Mouse (Mus musculus) ES-E14 (cell line): Measurements from ENCODE around the gene 2210011C24Rik.
"Not testable (repeated sequence)": the region's sequence is repeated elsewhere in the genome, so short reads cannot be mapped to it uniquely, and the experiment has no call there.

Experiments used
- CHD2 ChIP-seq: IDR thresholded peaks from 2 replicates; pipeline ENCODE4 v1.6.1; 2014; ENCODE audit warnings: mild to moderate bottlenecking, low read depth, low read length, inconsistent platforms
- HCFC1 ChIP-seq: IDR thresholded peaks from 2 replicates; pipeline ENCODE4 v1.6.1; 2012; ENCODE audit warnings: low read length, inconsistent platforms, borderline replicate concordance; ENCODE audit not compliant: insufficient read depth
- MAFK ChIP-seq: IDR thresholded peaks from 2 replicates; pipeline ENCODE4 v1.6.1; 2014; ENCODE audit warnings: mild to moderate bottlenecking, low read depth, low read length, inconsistent platforms; ENCODE audit not compliant: insufficient read depth
- ZC3H11A ChIP-seq: IDR thresholded peaks from 2 replicates; pipeline ENCODE4 v1.6.1; 2012; ENCODE audit warnings: low read depth, mild to moderate bottlenecking, inconsistent platforms, low read length, borderline replicate concordance
- ZNF384 ChIP-seq: IDR thresholded peaks from 2 replicates; pipeline ENCODE4 v1.6.1; 2012; ENCODE audit warnings: low read depth, low read length, inconsistent platforms

GRCm38 (mm10) chr8:83983222-83983621 lies 28.7 kb downstream of the 2210011C24Rik start:
- not testable (repeated sequence) for TF ChIP-seq MAFK, ZC3H11A, HCFC1, ZNF384, CHD2
